Mouse (Mus musculus) forebrain, embryonic 11.5 days (tissue): ENCODE data around the gene Msmb. TPM values are rescaled to one million over a fixed set of nuclear protein-coding genes. Genes with fewer than 3 reads are reported as not detected.
"Not testable (repeated sequence)": the region's sequence is repeated elsewhere in the genome, so short reads cannot be mapped to it uniquely, and the experiment has no call there.

Experiments used
- ATAC-seq: fragments of 200-750 bp; cut with Nextera tagmentation; replicated peaks from 2 replicates; pipeline ENCODE4 v1.8.0; 2017; ENCODE audit warnings: moderate TSS enrichment; ENCODE audit not compliant: low FRiP score
- DNase-seq: peaks from one replicate; pipeline ENCODE4 v3.0.0-alpha.2; 2017; ENCODE audit warnings: low spot score
- H3K27ac ChIP-seq: fragments of 300-500 bp; sonication (generic); 2 replicates; pipeline ENCODE4 v1.5.1; 2014; ENCODE audit warnings: low read depth, low read length
- H3K27me3 ChIP-seq: fragments of 300-500 bp; sonication (generic); 2 replicates; pipeline ENCODE4 v1.6.1; 2014; ENCODE audit warnings: mild to moderate bottlenecking, low read length, mixed read lengths; ENCODE audit not compliant: control insufficient read depth, insufficient read depth
- H3K36me3 ChIP-seq: fragments of 300-500 bp; sonication (generic); 2 replicates; pipeline ENCODE4 v1.6.1; 2014; ENCODE audit warnings: mild to moderate bottlenecking, low read length, moderate library complexity, mixed read lengths; ENCODE audit not compliant: control insufficient read depth, insufficient read depth
- H3K4me1 ChIP-seq: fragments of 300-500 bp; sonication (generic); replicated peaks from 2 replicates; pipeline ENCODE4 v1.6.1; 2014; ENCODE audit warnings: low read length, mixed read lengths; ENCODE audit not compliant: control insufficient read depth, insufficient read depth
- H3K4me2 ChIP-seq: fragments of 300-500 bp; sonication (generic); 2 replicates; pipeline ENCODE4 v1.6.1; 2014; ENCODE audit warnings: low read depth, mild to moderate bottlenecking, low read length, moderate library complexity, mixed read lengths; ENCODE audit not compliant: severe bottlenecking
- H3K4me3 ChIP-seq: fragments of 300-500 bp; sonication (generic); 2 replicates; pipeline ENCODE4 v1.5.1; 2014; ENCODE audit warnings: low read depth, low read length
- H3K9ac ChIP-seq: fragments of 300-500 bp; sonication (generic); 2 replicates; pipeline ENCODE4 v1.6.1; 2014; ENCODE audit warnings: low read length
- H3K9me3 ChIP-seq: fragments of 300-500 bp; sonication (generic); 2 replicates; pipeline ENCODE4 v1.6.1; 2016; ENCODE audit warnings: low read length, mixed read lengths; ENCODE audit not compliant: control insufficient read depth
- WGBS: fragments of 180-500 bp; shearing (Covaris S2); extraction: QIAGEN DNeasy Blood & Tissue Kit; methylation state at CpG from one replicate; pipeline ENCODE4 v1.1.7; 2014; 5-methylcytosine and 5-hydroxymethylcytosine counted together
- polyA plus RNA-seq: library from polyadenylated mRNA; unstranded; fragments of >200 nt; fragmentation: Nextera tagmentation; extraction: Ambion mirVana; gene quantifications from 2 replicates; pipeline ENCODE4 v1.2.1, GENCODE M21; 2014

Msmb gene
- polyA plus RNA-seq, 1 experiment from 2014 or later = not detected

DNA sequence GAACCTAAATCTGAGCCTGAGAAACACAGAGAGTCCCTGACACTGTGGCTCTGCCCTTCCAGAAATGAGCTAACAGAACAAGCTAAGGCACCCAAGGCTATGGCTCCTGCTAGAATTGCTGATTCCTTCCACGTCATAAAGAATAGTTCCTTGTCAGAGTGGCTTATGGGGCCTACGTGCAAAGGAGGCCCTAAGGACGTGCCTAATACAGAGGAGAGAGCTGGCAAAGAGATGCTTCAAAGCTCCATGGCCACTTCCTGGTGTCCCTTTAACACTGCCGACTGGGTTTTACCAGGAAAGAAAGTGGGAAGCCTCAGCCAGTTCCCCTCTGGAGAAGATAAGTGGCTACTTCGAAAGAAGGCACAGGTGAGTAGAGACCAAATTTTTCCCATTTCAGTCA is 34.8 kb downstream of the Msmb start:
- not testable (repeated sequence) for ATAC-seq, H3K4me1 ChIP-seq, H3K36me3 ChIP-seq, H3K27me3 ChIP-seq, DNase-seq, H3K9ac ChIP-seq, H3K4me2 ChIP-seq, H3K27ac ChIP-seq, H3K9me3 ChIP-seq, H3K4me3 ChIP-seq
- 92% methylated on average over 4 of the region's 5 CpGs for WGBS

DNA sequence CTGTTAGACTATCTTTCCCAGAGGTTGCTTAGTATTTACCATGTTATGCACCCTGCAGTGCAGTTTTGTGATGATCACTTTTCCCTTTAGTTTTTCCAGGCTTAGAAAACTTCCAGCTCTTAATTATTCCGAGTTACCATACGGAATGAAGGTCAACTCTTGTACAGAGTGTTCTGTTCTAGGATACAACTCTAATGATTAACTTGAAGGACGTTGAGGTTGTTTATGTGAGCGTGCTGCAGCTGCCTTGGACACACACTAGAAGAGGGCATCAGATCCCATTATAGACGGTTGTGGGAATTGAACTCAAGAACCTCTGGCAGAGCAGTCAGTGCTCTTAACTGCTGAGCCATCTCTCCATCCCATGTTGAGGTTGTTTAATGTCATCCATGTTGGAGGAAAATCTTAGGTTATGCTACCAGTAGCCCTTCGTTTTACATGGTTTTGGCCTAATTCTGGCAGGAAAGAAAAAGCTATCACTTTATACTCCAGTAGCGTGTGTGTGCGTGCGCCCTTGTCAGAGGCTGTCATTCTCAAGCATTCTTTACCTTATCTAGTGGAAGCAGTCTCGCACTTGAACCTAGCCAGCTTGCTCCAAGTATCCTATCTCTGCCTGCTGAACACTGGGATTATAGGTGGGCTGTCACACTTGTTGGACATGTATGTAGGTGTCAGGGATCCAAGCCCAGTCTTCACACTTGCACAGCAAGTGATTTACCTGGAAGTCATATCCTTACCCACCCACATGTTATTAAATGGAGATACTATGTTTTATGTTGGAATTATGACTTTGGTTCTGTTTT is 37.8 kb downstream of the Msmb start:
- Histone ChIP-seq H3K9ac (no peak overlapping the region), H3K36me3 (peaks cover 10% of the 10 kb centered on the region; the same call in 1 of the 2 replicates), H3K27me3 (no peaks in the 10 kb centered on the region), H3K4me1 (no peaks in the 10 kb centered on the region), H3K4me3 (no peak overlapping the region), H3K27ac (no peak overlapping the region), H3K9me3 (no peaks in the 10 kb centered on the region), H3K4me2 (no peak overlapping the region)
- WGBS = 92% methylated on average over 10 of the region's 10 CpGs
- ATAC-seq (no peak), DNase-seq (no peak)

DNA sequence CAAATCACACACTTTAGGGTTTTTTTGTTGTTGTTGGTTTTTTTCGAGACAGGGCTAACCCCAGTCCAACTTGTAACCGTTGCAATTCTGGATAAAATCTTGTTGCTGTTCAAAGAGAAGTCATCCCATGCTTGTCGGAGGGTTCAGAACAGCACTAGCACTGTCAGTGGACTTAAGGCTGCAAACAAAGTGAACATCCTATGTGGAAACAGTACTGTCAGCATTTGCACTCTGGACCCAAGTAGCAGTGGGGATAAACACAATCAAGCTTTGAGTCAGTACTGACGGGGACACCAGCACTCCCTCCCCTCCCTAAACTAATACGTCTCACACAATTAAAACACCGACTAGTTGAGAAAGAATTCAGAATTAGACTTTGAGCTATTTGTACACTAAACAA is 39.0 kb downstream of the Msmb start:
- Histone ChIP-seq H3K4me3 (no peak overlapping the region), H3K9me3 (no peaks in the 10 kb centered on the region), H3K27ac (no peak overlapping the region), H3K4me1 (no peaks in the 10 kb centered on the region), H3K4me2 (no peak overlapping the region), H3K36me3 (peaks cover 10% of the 10 kb centered on the region; the same call in 1 of the 2 replicates), H3K9ac (no peak overlapping the region), H3K27me3 (no peaks in the 10 kb centered on the region)
- WGBS = 92% methylated on average over 6 of the region's 6 CpGs
- DNase-seq = no peak
- ATAC-seq = no peak

DNA sequence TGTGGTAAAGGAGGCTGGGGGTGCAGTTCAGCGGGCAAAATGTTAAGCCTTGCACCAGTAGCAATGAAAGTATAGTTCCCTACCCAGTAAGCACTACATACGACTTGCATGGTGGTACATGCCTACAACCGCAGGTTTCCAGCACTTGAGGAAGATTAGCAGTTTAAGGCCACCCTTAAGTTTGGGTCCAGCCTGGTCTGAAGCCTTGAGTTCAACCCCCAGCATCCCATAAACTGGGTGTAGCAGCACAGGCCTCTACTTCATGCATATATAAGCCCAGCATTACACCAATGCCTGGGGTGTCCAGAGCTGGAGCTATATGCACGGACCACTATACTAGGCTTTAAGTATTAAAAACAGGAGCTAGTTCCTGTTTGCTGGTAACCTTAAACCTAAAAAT is 42.0 kb downstream of the Msmb start:
- no peaks in the 10 kb centered on the region for H3K4me1 ChIP-seq
- H3K4me2 ChIP-seq = no peak overlapping the region
- H3K27ac ChIP-seq = no peak overlapping the region
- H3K4me3 ChIP-seq = no peak overlapping the region
- ATAC-seq = no peak
- H3K9ac ChIP-seq = no peak overlapping the region
- 92% methylated on average over 4 of the region's 4 CpGs for WGBS
- DNase-seq = no peak
- H3K36me3 ChIP-seq = peaks cover 12% of the 10 kb centered on the region; the same call in 1 of the 2 replicates
- H3K9me3 ChIP-seq = no peaks in the 10 kb centered on the region
- no peaks in the 10 kb centered on the region for H3K27me3 ChIP-seq

DNA sequence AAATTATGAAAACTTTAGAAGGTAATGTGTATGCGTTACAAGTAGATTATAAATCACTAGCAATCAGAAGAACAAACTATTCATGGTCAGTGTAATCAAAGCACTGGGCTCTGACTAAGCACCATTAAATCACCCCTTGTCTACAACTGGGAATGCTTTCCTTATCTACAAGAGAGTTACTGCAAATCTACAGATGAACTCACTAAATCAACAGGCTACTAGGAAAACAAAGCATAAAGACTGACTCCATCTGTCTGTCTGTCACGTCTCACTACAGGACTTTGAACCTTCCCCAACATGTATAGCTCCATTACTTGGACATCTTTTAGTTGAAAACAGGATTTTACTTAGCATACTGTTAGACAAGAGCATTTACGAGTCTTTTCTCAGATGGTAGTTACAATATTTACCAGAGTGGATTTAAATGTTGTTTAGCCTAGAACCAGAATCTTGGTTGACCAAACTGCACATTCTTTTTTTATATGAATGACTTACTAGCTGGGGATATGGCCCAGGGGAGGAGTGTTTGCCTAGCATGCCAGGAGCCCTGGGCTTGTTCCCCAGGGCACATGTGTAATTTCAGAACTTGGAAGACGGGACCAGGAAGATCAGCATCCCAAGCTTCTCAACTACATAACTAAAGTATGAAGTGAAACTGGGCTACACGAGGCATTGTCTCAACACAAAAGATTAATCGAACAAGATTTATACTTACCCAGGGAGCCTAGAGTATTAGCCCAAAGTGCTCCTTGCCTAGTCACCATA is 49.0 kb downstream of the Msmb start:
- no peak for DNase-seq
- H3K27me3 ChIP-seq = no peaks in the 10 kb centered on the region
- H3K4me3 ChIP-seq = no peak overlapping the region
- H3K9ac ChIP-seq = no peak overlapping the region
- H3K9me3 ChIP-seq = no peaks in the 10 kb centered on the region
- no peak for ATAC-seq
- H3K4me2 ChIP-seq = no peak overlapping the region
- peaks cover 8% of the 10 kb centered on the region for H3K36me3 ChIP-seq
- H3K27ac ChIP-seq = no peak overlapping the region
- H3K4me1 ChIP-seq = no peaks in the 10 kb centered on the region
- WGBS = 92% methylated on average over 6 of the region's 6 CpGs

DNA sequence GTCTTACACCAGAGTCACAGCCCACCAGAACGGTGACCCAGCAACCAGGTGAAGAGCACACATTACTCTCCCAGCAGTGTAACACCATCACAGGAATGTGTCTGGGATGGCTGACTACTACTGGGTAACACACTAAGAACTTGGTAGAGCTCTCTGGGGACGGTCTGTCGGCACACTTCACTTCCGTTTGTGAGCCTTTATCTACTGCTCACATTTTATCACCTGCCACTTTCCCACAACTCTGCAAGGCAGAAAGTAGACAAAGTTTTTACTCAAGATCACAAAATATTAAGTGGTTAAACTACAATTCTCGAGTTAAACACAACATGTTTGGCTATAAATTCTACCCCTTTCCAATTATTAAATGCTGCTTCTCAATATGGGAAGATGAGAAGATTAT is 50.1 kb downstream of the Msmb start:
- no peak overlapping the region for H3K9ac ChIP-seq
- no peak overlapping the region for H3K4me2 ChIP-seq
- ATAC-seq = no peak
- H3K27ac ChIP-seq = no peak overlapping the region
- H3K4me3 ChIP-seq = no peak overlapping the region
- H3K36me3 ChIP-seq = peaks cover 9% of the 10 kb centered on the region
- no peak for DNase-seq
- no peaks in the 10 kb centered on the region for H3K9me3 ChIP-seq
- no peaks in the 10 kb centered on the region for H3K27me3 ChIP-seq
- 92% methylated on average over 5 of the region's 5 CpGs for WGBS
- no peaks in the 10 kb centered on the region for H3K4me1 ChIP-seq

DNA sequence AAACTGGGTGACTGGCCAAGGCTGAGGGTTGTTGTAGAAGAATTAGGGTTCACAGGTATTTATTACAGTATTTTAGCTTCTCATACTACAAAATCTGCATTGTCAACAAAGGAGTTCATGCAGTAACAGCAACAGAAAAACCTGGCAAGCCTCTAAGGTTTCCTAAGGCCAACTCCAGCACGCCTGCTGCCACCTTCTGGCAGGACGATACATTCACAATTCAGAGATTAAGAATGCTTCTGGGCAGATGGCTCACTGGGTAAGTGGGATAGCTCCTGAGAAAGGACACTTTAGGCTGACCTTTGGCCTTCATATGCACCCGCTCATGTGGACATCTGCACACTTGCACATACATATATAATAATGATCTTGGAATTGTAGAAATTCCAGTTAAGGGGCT is 50.6 kb downstream of the Msmb start:
- Histone ChIP-seq H3K36me3 (peaks cover 12% of the 10 kb centered on the region), H3K4me1 (no peaks in the 10 kb centered on the region), H3K9ac (no peak overlapping the region), H3K27ac (no peak overlapping the region), H3K27me3 (no peaks in the 10 kb centered on the region), H3K4me2 (no peak overlapping the region), H3K9me3 (no peaks in the 10 kb centered on the region), H3K4me3 (no peak overlapping the region)
- DNase-seq = peak; percentile 61
- ATAC-seq = no peak
- WGBS = 53% methylated on average over 3 of the region's 3 CpGs

DNA sequence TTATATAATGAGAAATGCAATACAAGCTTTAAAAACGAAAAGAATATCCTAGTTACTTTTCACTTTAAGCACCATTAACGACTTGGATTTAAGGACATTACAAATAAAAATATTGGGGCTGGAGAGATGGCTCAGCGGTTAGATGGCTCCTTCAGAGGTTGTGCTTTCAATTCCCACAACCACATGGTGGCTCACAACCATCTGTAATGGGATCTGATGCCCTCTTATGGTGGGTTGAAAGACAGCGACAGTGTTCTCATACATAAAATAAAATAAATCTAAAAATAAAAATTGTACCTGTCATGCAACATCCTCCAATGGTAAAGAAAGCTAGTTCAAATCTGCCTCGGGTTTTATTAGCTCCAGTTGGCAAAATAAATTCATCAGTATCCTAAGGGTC is 51.7 kb downstream of the Msmb start:
- not testable (repeated sequence) for H3K4me2 ChIP-seq, H3K27ac ChIP-seq, H3K9ac ChIP-seq, H3K27me3 ChIP-seq, H3K4me3 ChIP-seq, H3K9me3 ChIP-seq, H3K4me1 ChIP-seq, DNase-seq, H3K36me3 ChIP-seq, ATAC-seq
- 87% methylated on average over 5 of the region's 5 CpGs for WGBS
